Mouse (Mus musculus): ENCODE data around the gene Olfr1453. TPM values are rescaled to one million over a fixed set of nuclear protein-coding genes. Genes with fewer than 3 reads are reported as not detected.
"Not testable (repeated sequence)": the region's sequence is repeated elsewhere in the genome, so short reads cannot be mapped to it uniquely, and the experiment has no call there.

Gene Olfr1453
- polyA plus RNA-seq (2021), result not detected

- no peak for ATAC-seq
These were observed at the start of gene Olfr1453 for GRCm38 (mm10) chr19:13028227-13028626. TSS of gene Olfr1453 (minus strand) at chr19:13028327.

GRCm38 (mm10) chr19:13060310-13060709 lies 32.2 kb upstream of the Olfr1453 start, which contains the start of gene Olfr1454:
TSS of gene Olfr1454 (plus strand) at chr19:13060610.
- CTCF ChIA-PET, result no interaction called here
- ATAC-seq (no peak), DNase-seq (ENCODE audit: low read depth, low spot score) (no peak)
- POLR2A ChIA-PET, result no interaction called here
- in situ Hi-C loops (cut with MboI; ENCODE audit: low pct_unique_long_range_greater_than_20kb), result no loop called here
- no peak for TF ChIP-seq CTCF (IDR thresholded peaks at IDR 0.05)
- peaks cover 4% of the 10 kb centered on the region for H3K27me3 ChIP-seq

More at GRCm38 (mm10) chr19:13028227-13028626, at the start of gene Olfr1453:
- ChIA-PET CTCF (no interaction called here), POLR2A (no interaction called here)
- DNase-seq (ENCODE audit: low read depth, low spot score), result no peak
- in situ Hi-C loops (cut with MboI; ENCODE audit: low pct_unique_long_range_greater_than_20kb), result no loop called here
- no peak for TF ChIP-seq CTCF (IDR thresholded peaks at IDR 0.05)
- H3K27me3 ChIP-seq, result no peaks in the 10 kb centered on the region

GRCm38 (mm10) chr19:12994714-12995113 lies 33.4 kb downstream of the Olfr1453 start, which contains the start of gene Olfr1451:
TSS of gene Olfr1451 (plus strand) at chr19:12995014.
- ChIA-PET POLR2A (no interaction called here), CTCF (no interaction called here)
- DNase-seq (ENCODE audit: low read depth, low spot score), result no peak
- no peak for TF ChIP-seq CTCF (IDR thresholded peaks at IDR 0.05)
- H3K27me3 ChIP-seq, result no peaks in the 10 kb centered on the region
- ATAC-seq, result no peak
- in situ Hi-C loops (cut with MboI; ENCODE audit: low pct_unique_long_range_greater_than_20kb), result no loop called here

- POLR2A ChIA-PET; in situ Hi-C loops (cut with MboI; ENCODE audit: low pct_unique_long_range_greater_than_20kb): not testable (repeated sequence)
These were observed 35.8 kb downstream of the Olfr1453 start for GRCm38 (mm10) chr19:12992316-12992715.

More at GRCm38 (mm10) chr19:12992316-12992715, 35.8 kb downstream of the Olfr1453 start:
- DNase-seq (ENCODE audit: low read depth, low spot score); ATAC-seq; H3K27me3 ChIP-seq; CTCF ChIA-PET: not testable (repeated sequence)

Other genes starting within 250 kb of the Olfr1453 start
- 94.3 TPM for gene Zfp91, start 232.2 kb downstream of the Olfr1453 start, polyA plus RNA-seq (2021)
- 1.0 TPM for gene Lpxn, start 232.1 kb downstream of the Olfr1453 start, polyA plus RNA-seq (2021)
- not detected for gene Gm5244, start 181.6 kb downstream of the Olfr1453 start, polyA plus RNA-seq (2021)
- not detected for gene Olfr1444, start 171.0 kb downstream of the Olfr1453 start, polyA plus RNA-seq (2021)
- not detected for gene Olfr1445, start 144.5 kb downstream of the Olfr1453 start, polyA plus RNA-seq (2021)
- not detected for gene Olfr1446, start 134.8 kb downstream of the Olfr1453 start, polyA plus RNA-seq (2021)
- gene Olfr1447, start 124.6 kb downstream of the Olfr1453 start, polyA plus RNA-seq (2021), result not detected
- not detected for gene Olfr1448, start 103.9 kb downstream of the Olfr1453 start, polyA plus RNA-seq (2021)
- gene Olfr1449, start 97.5 kb downstream of the Olfr1453 start, polyA plus RNA-seq (2021), result not detected
- gene Olfr1450, start 78.1 kb downstream of the Olfr1453 start, polyA plus RNA-seq (2021), result not detected
- not detected for gene Olfr1451, start 33.3 kb downstream of the Olfr1453 start, polyA plus RNA-seq (2021)
- gene Olfr1454, start 32.3 kb upstream of the Olfr1453 start, polyA plus RNA-seq (2021), result not detected
- not detected for gene Olfr1457, start 69.6 kb upstream of the Olfr1453 start, polyA plus RNA-seq (2021)
- not detected for gene Olfr1458, start 78.4 kb upstream of the Olfr1453 start, polyA plus RNA-seq (2021)
- gene Olfr1459, start 121.2 kb upstream of the Olfr1453 start, polyA plus RNA-seq (2021), result 0.03 TPM
- gene Olfr1461, start 134.7 kb upstream of the Olfr1453 start, polyA plus RNA-seq (2021), result not detected
- gene Olfr1462, start 157.4 kb upstream of the Olfr1453 start, polyA plus RNA-seq (2021), result not detected
- gene Olfr1463, start 203.0 kb upstream of the Olfr1453 start, polyA plus RNA-seq (2021), result not detected